Mouse (Mus musculus): Measurements from ENCODE around the gene Afap1l2. TPM values are rescaled to one million over a fixed set of nuclear protein-coding genes. Genes with fewer than 3 reads are reported as not detected.
A peak's percentile ranks its signal among the peaks of the same experiment; 100 is the strongest.

The Afap1l2 gene
- polyA plus RNA-seq, 1 experiment from 2014 or later = 2.7 TPM

- Histone ChIP-seq H3K4me3 (no peak overlapping the region), H3K4me2 (no peak overlapping the region), H3K27me3 (no peaks in the 10 kb centered on the region), H3K36me3 (ENCODE audit: poor library complexity, severe bottlenecking) (no peaks in the 10 kb centered on the region), H3K4me1 (peaks cover 24% of the 10 kb centered on the region), H3K27ac (peak overlapping the region; percentile 27; the same call in 1 of the 2 replicates), H3K9me3 (replicated peaks) (no peaks in the 10 kb centered on the region), H3K9ac (no peak overlapping the region)
- peak; percentile 57 for ATAC-seq
- 26% methylated on average over 14 of the region's 14 CpGs for WGBS
Measured at GRCm38 (mm10) chr19:56990367-56991111, 17.5 kb downstream of the Afap1l2 start.

- H3K9me3 ChIP-seq (replicated peaks) = no peaks in the 10 kb centered on the region
Measured at GRCm38 (mm10) chr19:56989171-56989570, 18.9 kb downstream of the Afap1l2 start.

GRCm38 (mm10) chr19:56984229-56984628 lies 23.8 kb downstream of the Afap1l2 start:
- no peak for ATAC-seq
- 68% methylated on average over 4 of the region's 4 CpGs for WGBS

More at GRCm38 (mm10) chr19:56989171-56989570, 18.9 kb downstream of the Afap1l2 start:
- Histone ChIP-seq H3K27me3 (no peaks in the 10 kb centered on the region), H3K4me2 (no peak overlapping the region), H3K27ac (no peak overlapping the region), H3K9ac (no peak overlapping the region), H3K36me3 (ENCODE audit: poor library complexity, severe bottlenecking) (no peaks in the 10 kb centered on the region), H3K4me3 (no peak overlapping the region), H3K4me1 (peaks cover 24% of the 10 kb centered on the region)
- 79% methylated on average over 8 of the region's 8 CpGs for WGBS
- ATAC-seq = no peak

GRCm38 (mm10) chr19:56983757-56984156 lies 24.3 kb downstream of the Afap1l2 start:
- Histone ChIP-seq H3K9ac (no peak overlapping the region), H3K4me2 (no peak overlapping the region), H3K27ac (no peak overlapping the region), H3K27me3 (no peaks in the 10 kb centered on the region), H3K36me3 (ENCODE audit: poor library complexity, severe bottlenecking) (no peaks in the 10 kb centered on the region), H3K4me3 (no peak overlapping the region), H3K4me1 (peaks cover 1% of the 10 kb centered on the region), H3K9me3 (replicated peaks) (no peaks in the 10 kb centered on the region)
- ATAC-seq = no peak
- 61% methylated on average over 10 of the region's 10 CpGs for WGBS

More at GRCm38 (mm10) chr19:56984229-56984628, 23.8 kb downstream of the Afap1l2 start:
- Histone ChIP-seq H3K27me3 (no peaks in the 10 kb centered on the region), H3K36me3 (ENCODE audit: poor library complexity, severe bottlenecking) (no peaks in the 10 kb centered on the region), H3K27ac (no peak overlapping the region), H3K9ac (no peak overlapping the region), H3K9me3 (replicated peaks) (no peaks in the 10 kb centered on the region), H3K4me2 (no peak overlapping the region), H3K4me1 (peaks cover 6% of the 10 kb centered on the region), H3K4me3 (no peak overlapping the region)

GRCm38 (mm10) chr19:56981760-56982159 lies 26.3 kb downstream of the Afap1l2 start:
- H3K4me1 ChIP-seq = no peaks in the 10 kb centered on the region
- no peak overlapping the region for H3K9ac ChIP-seq
- no peak for ATAC-seq
- WGBS = 82% methylated on average over 9 of the region's 9 CpGs
- no peak overlapping the region for H3K4me3 ChIP-seq
- no peaks in the 10 kb centered on the region for H3K36me3 ChIP-seq (ENCODE audit: poor library complexity, severe bottlenecking)
- no peaks in the 10 kb centered on the region for H3K27me3 ChIP-seq
- no peak overlapping the region for H3K27ac ChIP-seq
- H3K9me3 ChIP-seq (replicated peaks) = no peaks in the 10 kb centered on the region
- H3K4me2 ChIP-seq = no peak overlapping the region

GRCm38 (mm10) chr19:56980803-56981202 lies 27.2 kb downstream of the Afap1l2 start:
- 96% methylated on average over 2 of the region's 2 CpGs for WGBS
- Histone ChIP-seq H3K36me3 (ENCODE audit: poor library complexity, severe bottlenecking) (no peaks in the 10 kb centered on the region), H3K4me3 (no peak overlapping the region), H3K27me3 (no peaks in the 10 kb centered on the region), H3K9me3 (replicated peaks) (no peaks in the 10 kb centered on the region), H3K4me2 (no peak overlapping the region), H3K27ac (no peak overlapping the region), H3K9ac (no peak overlapping the region), H3K4me1 (no peaks in the 10 kb centered on the region)
- no peak for ATAC-seq

- Histone ChIP-seq H3K27ac (no peak overlapping the region), H3K4me1 (no peaks in the 10 kb centered on the region), H3K4me3 (no peak overlapping the region), H3K9me3 (replicated peaks) (no peaks in the 10 kb centered on the region), H3K36me3 (ENCODE audit: poor library complexity, severe bottlenecking) (no peaks in the 10 kb centered on the region), H3K27me3 (no peaks in the 10 kb centered on the region), H3K9ac (no peak overlapping the region), H3K4me2 (no peak overlapping the region)
- WGBS = 68% methylated on average over 19 of the region's 19 CpGs
- peak; percentile 48; the same call in 1 of the 2 replicates for ATAC-seq
Measured at GRCm38 (mm10) chr19:56976962-56977948, 30.8 kb downstream of the Afap1l2 start.

GRCm38 (mm10) chr19:56976515-56976914 lies 31.5 kb downstream of the Afap1l2 start:
- Histone ChIP-seq H3K9me3 (replicated peaks) (no peaks in the 10 kb centered on the region), H3K9ac (no peak overlapping the region), H3K4me2 (no peak overlapping the region), H3K36me3 (ENCODE audit: poor library complexity, severe bottlenecking) (no peaks in the 10 kb centered on the region), H3K4me3 (no peak overlapping the region), H3K27me3 (no peaks in the 10 kb centered on the region), H3K27ac (no peak overlapping the region), H3K4me1 (no peaks in the 10 kb centered on the region)
- ATAC-seq = no peak
- WGBS = 86% methylated on average over 5 of the region's 5 CpGs

GRCm38 (mm10) chr19:56975502-56975901 lies 32.5 kb downstream of the Afap1l2 start:
- no peak overlapping the region for H3K4me2 ChIP-seq
- H3K9me3 ChIP-seq (replicated peaks) = no peaks in the 10 kb centered on the region
- H3K36me3 ChIP-seq (ENCODE audit: poor library complexity, severe bottlenecking) = no peaks in the 10 kb centered on the region
- H3K27me3 ChIP-seq = no peaks in the 10 kb centered on the region
- no peak overlapping the region for H3K9ac ChIP-seq
- 95% methylated on average over 3 of the region's 3 CpGs for WGBS
- H3K4me1 ChIP-seq = no peaks in the 10 kb centered on the region
- no peak overlapping the region for H3K27ac ChIP-seq
- no peak for ATAC-seq
- H3K4me3 ChIP-seq = no peak overlapping the region

- Histone ChIP-seq H3K27me3 (no peaks in the 10 kb centered on the region), H3K4me2 (no peak overlapping the region), H3K4me1 (no peaks in the 10 kb centered on the region), H3K9ac (no peak overlapping the region), H3K9me3 (replicated peaks) (no peaks in the 10 kb centered on the region), H3K36me3 (ENCODE audit: poor library complexity, severe bottlenecking) (no peaks in the 10 kb centered on the region), H3K27ac (no peak overlapping the region), H3K4me3 (no peak overlapping the region)
- ATAC-seq = no peak
- 80% methylated on average over 4 of the region's 4 CpGs for WGBS
Measured at GRCm38 (mm10) chr19:56974159-56974558, 33.9 kb downstream of the Afap1l2 start.

- H3K4me2 ChIP-seq = no peak overlapping the region
- no peaks in the 10 kb centered on the region for H3K4me1 ChIP-seq
- no peak overlapping the region for H3K4me3 ChIP-seq
- H3K27me3 ChIP-seq = no peaks in the 10 kb centered on the region
- ATAC-seq = no peak
- H3K27ac ChIP-seq = no peak overlapping the region
- 79% methylated on average over 2 of the region's 2 CpGs for WGBS
- H3K9ac ChIP-seq = no peak overlapping the region
- no peaks in the 10 kb centered on the region for H3K36me3 ChIP-seq (ENCODE audit: poor library complexity, severe bottlenecking)
- H3K9me3 ChIP-seq (replicated peaks) = no peaks in the 10 kb centered on the region
Measured at GRCm38 (mm10) chr19:56972768-56973167, 35.3 kb downstream of the Afap1l2 start.

GRCm38 (mm10) chr19:56971347-56971746 lies 36.7 kb downstream of the Afap1l2 start:
- Histone ChIP-seq H3K4me2 (no peak overlapping the region), H3K4me1 (no peaks in the 10 kb centered on the region), H3K9ac (no peak overlapping the region), H3K27ac (no peak overlapping the region), H3K36me3 (ENCODE audit: poor library complexity, severe bottlenecking) (no peaks in the 10 kb centered on the region), H3K27me3 (no peaks in the 10 kb centered on the region), H3K4me3 (no peak overlapping the region), H3K9me3 (replicated peaks) (no peaks in the 10 kb centered on the region)
- WGBS = 61% methylated on average over 7 of the region's 7 CpGs
- ATAC-seq = no peak
